Mouse (Mus musculus) liver, postnatal 0 days (tissue): ENCODE measurements around the gene Zscan20. TPM values are rescaled to one million over a fixed set of nuclear protein-coding genes. Genes with fewer than 3 reads are reported as not detected.
"Not testable (repeated sequence)": the region's sequence is repeated elsewhere in the genome, so short reads cannot be mapped to it uniquely, and the experiment has no call there.

Experiments used
- ATAC-seq: fragments of 200-750 bp; cut with Nextera tagmentation; 2 replicates; pipeline ENCODE4 v1.8.0; 2017; ENCODE audit warnings: mild to moderate bottlenecking, moderate library complexity
- DNase-seq: peaks from one replicate; pipeline ENCODE4 v3.0.0-alpha.2; 2016
- H3K27ac ChIP-seq: fragments of 300-500 bp; sonication (generic); 2 replicates; pipeline ENCODE4 v1.5.1; 2014; ENCODE audit warnings: antibody characterized with exemption, moderate library complexity, mild to moderate bottlenecking, low read depth
- H3K27me3 ChIP-seq: fragments of 300-500 bp; sonication (generic); 2 replicates; pipeline ENCODE4 v1.6.1; 2014; ENCODE audit warnings: low read length, control low read depth, mixed read lengths; ENCODE audit not compliant: insufficient read depth
- H3K36me3 ChIP-seq: fragments of 300-500 bp; sonication (generic); replicated peaks from 2 replicates; pipeline ENCODE4 v1.6.1; 2014; ENCODE audit warnings: mild to moderate bottlenecking, control low read depth, low read length, moderate library complexity, mixed read lengths; ENCODE audit not compliant: insufficient read depth
- H3K4me1 ChIP-seq: fragments of 300-500 bp; sonication (generic); 2 replicates; pipeline ENCODE4 v1.6.1; 2014; ENCODE audit warnings: antibody characterized with exemption, mild to moderate bottlenecking, control low read depth; ENCODE audit not compliant: insufficient read depth
- H3K4me2 ChIP-seq: fragments of 300-500 bp; sonication (generic); 2 replicates; pipeline ENCODE4 v1.6.1; 2014; ENCODE audit warnings: low read depth, mild to moderate bottlenecking, low read length, moderate library complexity, mixed read lengths
- H3K4me3 ChIP-seq: fragments of 300-500 bp; sonication (generic); 2 replicates; pipeline ENCODE4 v1.5.1; 2014; ENCODE audit warnings: low read depth, low read length
- H3K9ac ChIP-seq: fragments of 300-500 bp; sonication (generic); replicated peaks from 2 replicates; pipeline ENCODE4 v1.6.1; 2014; ENCODE audit warnings: mild to moderate bottlenecking, moderate library complexity
- H3K9me3 ChIP-seq: fragments of 300-500 bp; sonication (generic); 2 replicates; pipeline ENCODE4 v1.6.1; 2016; ENCODE audit warnings: mild to moderate bottlenecking, control low read depth, low read length, mixed read lengths
- CTCF ChIP-seq: sonication (generic); IDR thresholded peaks from 2 replicates; pipeline ENCODE4 v1.5.1; 2016; ENCODE audit warnings: antibody characterized with exemption, low read depth
- EP300 ChIP-seq: IDR thresholded peaks from 2 replicates; pipeline ENCODE4 v1.6.1; 2016; ENCODE audit warnings: antibody characterized with exemption, low read depth, mild to moderate bottlenecking
- WGBS: fragments of 180-500 bp; shearing (Covaris S2); extraction: QIAGEN DNeasy Blood & Tissue Kit; methylation state at CpG from one replicate; pipeline ENCODE4 v1.1.7; 2014; ENCODE audit not compliant: insufficient replicate concordance; 5-methylcytosine and 5-hydroxymethylcytosine counted together
- polyA plus RNA-seq: library from polyadenylated mRNA; unstranded; fragments of >200 nt; fragmentation: Nextera tagmentation; extraction: Ambion mirVana; gene quantifications from 2 replicates; pipeline ENCODE4 v1.2.1, GENCODE M21; 2015

Zscan20 gene
- polyA plus RNA-seq, 1 experiment from 2014 or later = 0.58 TPM

DNA sequence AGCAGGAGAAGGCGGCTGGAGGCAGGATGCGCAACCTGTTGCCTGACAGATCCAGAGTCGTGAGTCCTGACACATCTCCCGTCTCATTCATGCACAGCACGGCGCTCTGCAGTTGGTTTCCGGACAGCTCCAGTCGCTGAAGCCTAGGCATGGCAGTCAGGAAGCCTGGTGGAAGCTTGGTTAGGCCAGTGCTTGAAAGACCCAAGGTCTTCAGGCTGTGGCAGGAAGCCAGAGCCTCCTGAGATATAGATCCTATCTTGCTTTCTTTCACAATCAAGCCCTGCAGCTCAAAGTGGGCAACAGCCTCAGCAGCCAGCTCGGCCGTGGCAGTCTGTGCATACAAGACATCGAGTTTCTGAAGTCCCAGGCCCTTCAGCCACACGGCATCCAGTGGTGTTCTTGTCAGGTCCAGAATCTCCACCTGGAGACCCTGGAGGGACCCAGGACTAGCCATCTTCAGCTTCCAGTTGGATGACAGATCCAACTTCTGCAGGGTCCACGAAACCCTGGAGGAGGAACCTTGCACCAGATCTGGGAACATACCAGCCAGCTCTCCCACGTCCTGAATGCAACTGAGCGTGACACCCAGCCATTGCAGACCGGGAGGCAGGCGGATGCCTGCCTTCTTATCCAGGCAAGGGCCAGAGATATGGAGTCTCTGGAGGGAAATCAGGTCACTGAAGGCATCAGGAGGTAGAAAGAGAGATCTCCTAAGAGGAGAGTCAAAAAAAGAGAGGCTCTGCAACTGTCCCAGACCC is 7.6 kb upstream of the Zscan20 start:
- TF ChIP-seq EP300 (no peak), CTCF (no peak)
- Histone ChIP-seq H3K27ac (0 out of 2 replicates have a peak overlapping the region, but pooled peaks have one; percentile 29), H3K4me2 (peak overlapping the region; percentile 42), H3K9me3 (no peaks in the 10 kb centered on the region), H3K4me3 (0 out of 2 replicates have a peak overlapping the region, but pooled peaks have one; percentile 10), H3K36me3 (no peaks in the 10 kb centered on the region), H3K4me1 (peaks cover 16% of the 10 kb centered on the region), H3K9ac (no peak overlapping the region), H3K27me3 (peaks cover 5% of the 10 kb centered on the region; the same call in 1 of the 2 replicates)
- 24% methylated on average over 17 of the region's 17 CpGs for WGBS
- no peak for ATAC-seq
- no peak for DNase-seq

DNA sequence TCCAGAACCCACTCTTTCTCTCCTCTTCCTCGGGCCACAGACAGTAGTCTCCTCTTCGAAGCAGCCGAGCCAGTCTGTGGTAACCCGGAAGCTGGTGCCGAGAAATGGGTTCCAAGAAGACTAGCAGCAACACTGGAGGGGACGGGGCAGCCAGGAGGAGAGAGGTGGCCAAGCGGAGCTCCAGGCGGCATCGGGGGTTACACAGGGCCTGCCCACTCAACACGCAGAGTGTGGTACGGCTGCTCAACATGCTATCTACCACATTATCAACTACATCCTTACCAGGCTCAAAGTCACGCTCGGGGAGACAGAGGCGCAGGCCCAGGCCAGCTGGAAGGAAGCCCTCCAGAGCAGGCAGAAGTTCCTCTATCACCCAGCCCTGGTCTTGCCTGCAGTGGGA is 5.9 kb upstream of the Zscan20 start:
- Histone ChIP-seq H3K27me3 (peaks cover 5% of the 10 kb centered on the region; the same call in 1 of the 2 replicates), H3K36me3 (no peaks in the 10 kb centered on the region), H3K4me1 (peaks cover 18% of the 10 kb centered on the region), H3K4me2 (peak overlapping the region; percentile 38; the same call in 1 of the 2 replicates), H3K9ac (no peak overlapping the region), H3K4me3 (0 out of 2 replicates have a peak overlapping the region, but pooled peaks have one; percentile 2), H3K9me3 (no peaks in the 10 kb centered on the region), H3K27ac (no peak overlapping the region)
- no peak for DNase-seq
- TF ChIP-seq EP300 = no peak
- TF ChIP-seq CTCF = no peak
- WGBS = 35% methylated on average over 14 of the region's 14 CpGs
- no peak for ATAC-seq

DNA sequence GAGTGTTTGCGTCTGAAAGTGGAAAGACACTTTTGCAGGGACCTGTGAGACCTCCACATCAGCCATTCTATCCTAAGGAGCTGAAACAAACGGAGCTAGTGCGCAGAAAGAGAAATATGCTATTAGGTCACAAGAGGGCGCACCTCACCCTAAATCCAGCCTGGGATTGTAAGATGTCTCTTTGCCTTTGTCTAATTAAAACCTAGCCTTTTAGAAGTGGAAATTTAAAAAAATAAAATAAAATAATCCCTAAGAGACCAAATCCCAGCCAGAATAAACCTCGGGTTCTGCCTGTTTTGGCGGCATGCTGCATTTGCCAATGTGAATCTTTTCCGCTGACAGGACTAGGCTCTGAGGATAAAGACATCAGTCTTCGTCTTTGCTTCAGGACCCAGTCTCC is 3.4 kb upstream of the Zscan20 start:
- Histone ChIP-seq H3K27ac (no peak overlapping the region), H3K9me3 (no peaks in the 10 kb centered on the region), H3K27me3 (peaks cover 5% of the 10 kb centered on the region; the same call in 1 of the 2 replicates), H3K4me2 (no peak overlapping the region), H3K4me1 (peaks cover 28% of the 10 kb centered on the region), H3K4me3 (no peak overlapping the region), H3K9ac (no peak overlapping the region), H3K36me3 (no peaks in the 10 kb centered on the region)
- 24% methylated on average over 8 of the region's 8 CpGs for WGBS
- ATAC-seq (no peak), DNase-seq (peak; percentile 56)
- TF ChIP-seq CTCF (peak; percentile 87), EP300 (no peak)

DNA sequence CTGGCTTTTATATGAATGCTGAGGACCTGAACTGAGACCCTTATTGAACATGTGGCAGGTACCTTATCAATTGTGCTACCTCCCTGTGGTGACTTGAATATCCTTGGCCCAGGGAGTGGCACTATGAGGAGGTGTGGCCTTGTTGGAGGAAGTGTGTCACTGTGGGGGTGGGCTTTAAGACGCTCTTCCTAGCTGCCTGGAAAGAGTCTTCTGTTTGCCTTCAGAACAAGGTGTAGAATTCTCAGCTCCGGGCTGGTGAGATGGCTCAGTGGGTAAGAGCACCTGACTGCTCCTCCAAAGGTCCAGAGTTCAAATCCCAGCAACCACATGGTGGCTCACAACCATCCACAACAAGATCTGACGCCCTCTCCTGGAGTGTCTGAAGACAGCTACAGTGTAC is 1.8 kb upstream of the Zscan20 start:
- ATAC-seq, H3K36me3 ChIP-seq, H3K9ac ChIP-seq, H3K4me3 ChIP-seq, H3K4me2 ChIP-seq, H3K9me3 ChIP-seq, DNase-seq, H3K27ac ChIP-seq, H3K27me3 ChIP-seq: not testable (repeated sequence)
- H3K4me1 ChIP-seq = peaks cover 18% of the 10 kb centered on the region
- WGBS = 80% methylated on average over 3 of the region's 3 CpGs

DNA sequence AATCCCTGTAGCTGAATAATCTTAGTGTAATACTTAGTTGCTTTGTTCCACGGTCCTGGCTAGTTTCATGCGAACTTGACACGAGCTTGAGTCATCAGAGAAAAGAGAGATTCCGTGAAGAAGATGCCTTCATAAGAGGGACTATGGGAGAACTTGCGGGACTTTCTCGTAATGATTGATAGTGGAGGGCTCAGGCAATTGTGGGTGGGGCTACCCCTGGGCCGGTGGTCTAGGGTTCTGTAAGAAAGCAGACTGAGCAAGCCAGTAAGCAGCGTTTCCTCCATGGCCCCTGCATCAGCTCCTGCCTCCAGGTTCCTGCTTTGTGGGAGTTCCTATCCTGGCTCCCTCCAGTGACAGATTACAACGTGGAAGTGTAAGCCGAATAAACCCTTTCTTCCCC is 808 bp upstream of the Zscan20 start:
- Histone ChIP-seq H3K9ac (0 out of 2 replicates have a peak overlapping the region, but pooled peaks have one; percentile 2), H3K27me3 (no peaks in the 10 kb centered on the region), H3K4me1 (peaks cover 17% of the 10 kb centered on the region), H3K36me3 (no peaks in the 10 kb centered on the region), H3K9me3 (no peaks in the 10 kb centered on the region), H3K27ac (no peak overlapping the region), H3K4me3 (peak overlapping the region; percentile 70), H3K4me2 (peak overlapping the region; percentile 92)
- DNase-seq (no peak), ATAC-seq (no peak)
- 27% methylated on average over 10 of the region's 10 CpGs for WGBS
- TF ChIP-seq CTCF (no peak), EP300 (no peak)

DNA sequence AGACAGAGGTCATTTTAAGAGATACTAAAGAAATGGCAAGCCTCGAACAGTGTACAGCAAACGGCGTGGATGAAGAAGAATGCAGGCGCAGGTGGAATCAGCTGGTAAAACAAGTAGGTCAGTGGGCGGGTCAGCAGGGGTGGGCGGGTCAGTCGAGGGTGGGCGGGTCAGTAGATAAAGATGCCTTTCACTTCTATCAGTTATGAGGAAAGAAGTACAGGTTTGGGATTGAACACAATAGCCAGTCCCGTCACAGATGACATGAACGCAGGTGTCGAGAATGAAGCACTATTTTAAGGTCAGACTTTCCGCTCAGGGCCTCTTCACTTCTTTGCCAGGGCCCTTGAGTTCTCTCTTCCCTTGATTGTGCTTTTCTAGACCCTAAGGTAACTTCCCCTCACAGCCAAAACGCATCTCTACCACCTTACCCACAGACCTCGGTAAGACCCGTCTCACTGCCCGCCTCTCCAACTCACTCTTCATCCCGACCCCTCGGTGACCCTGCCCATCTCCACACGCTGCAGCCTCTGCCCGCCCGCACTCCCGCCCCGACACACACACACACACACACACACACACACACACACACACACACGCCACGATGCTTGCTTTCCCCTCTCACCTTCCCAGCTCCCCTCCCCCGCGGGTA is 498 bp downstream of the Zscan20 start:
- TF ChIP-seq CTCF (no peak), EP300 (no peak)
- Histone ChIP-seq H3K27me3 (no peaks in the 10 kb centered on the region), H3K4me2 (peak overlapping the region; percentile 92), H3K4me3 (peak overlapping the region; percentile 70), H3K36me3 (no peaks in the 10 kb centered on the region), H3K4me1 (peaks cover 15% of the 10 kb centered on the region), H3K9ac (peak overlapping the region; percentile 53), H3K27ac (peak overlapping the region; percentile 62), H3K9me3 (no peaks in the 10 kb centered on the region)
- peak; percentile 59 for DNase-seq
- peak; percentile 36 for ATAC-seq
- 9% methylated on average over 23 of the region's 27 CpGs for WGBS
